Mouse (Mus musculus): Measurements from ENCODE around the gene Ubash3a. TPM values are rescaled to one million over a fixed set of nuclear protein-coding genes. Genes with fewer than 3 reads are reported as not detected.
A peak's percentile ranks its signal among the peaks of the same experiment; 100 is the strongest.

Gene Ubash3a
- polyA plus RNA-seq, 1 experiment from 2014 or later = 0.38 TPM

GRCm38 (mm10) chr17:31224591-31224990, 16.9 kb downstream of the Ubash3a start:
- Histone ChIP-seq H3K4me3 (ENCODE audit: low read depth, low read length) (no peak overlapping the region), H3K9ac (replicated peaks; ENCODE audit: low read depth) (no peak overlapping the region), H3K9me3 (ENCODE audit: low read length) (no peaks in the 10 kb centered on the region), H3K4me1 (ENCODE audit: insufficient read depth, low read depth, low read length) (no peaks in the 10 kb centered on the region; the same call in 1 of the 2 replicates), H3K4me2 (replicated peaks; ENCODE audit: low read depth, low read length) (no peak overlapping the region), H3K27ac (ENCODE audit: low read length) (no peak overlapping the region), H3K36me3 (ENCODE audit: insufficient read depth, low read length) (no peaks in the 10 kb centered on the region), H3K27me3 (replicated peaks; ENCODE audit: insufficient read depth, low read length) (no peaks in the 10 kb centered on the region)
- no peak for DNase-seq (ENCODE audit: low spot score)
- TF ChIP-seq CTCF (IDR thresholded peaks at IDR 0.05) (no peak), EP300 (IDR thresholded peaks at IDR 0.05) (no peak)
- 56% methylated on average over 8 of the region's 8 CpGs for WGBS
- no peak for ATAC-seq

- Histone ChIP-seq H3K4me2 (replicated peaks; ENCODE audit: low read depth, low read length) (no peak overlapping the region), H3K4me3 (ENCODE audit: low read depth, low read length) (no peak overlapping the region), H3K9me3 (ENCODE audit: low read length) (no peaks in the 10 kb centered on the region), H3K36me3 (ENCODE audit: insufficient read depth, low read length) (no peaks in the 10 kb centered on the region), H3K9ac (replicated peaks; ENCODE audit: low read depth) (no peak overlapping the region), H3K27me3 (replicated peaks; ENCODE audit: insufficient read depth, low read length) (no peaks in the 10 kb centered on the region), H3K27ac (ENCODE audit: low read length) (no peak overlapping the region), H3K4me1 (ENCODE audit: insufficient read depth, low read depth, low read length) (no peaks in the 10 kb centered on the region; the same call in 1 of the 2 replicates)
- DNase-seq (ENCODE audit: low spot score) (no peak), ATAC-seq (no peak)
- 64% methylated on average over 3 of the region's 3 CpGs for WGBS
- TF ChIP-seq EP300 (IDR thresholded peaks at IDR 0.05) = no peak
- TF ChIP-seq CTCF (IDR thresholded peaks at IDR 0.05) = no peak
Observed at GRCm38 (mm10) chr17:31226368-31226767, 18.7 kb downstream of the Ubash3a start.

- H3K27me3 ChIP-seq (replicated peaks; ENCODE audit: insufficient read depth, low read length) = no peaks in the 10 kb centered on the region
- no peak overlapping the region for H3K4me3 ChIP-seq (ENCODE audit: low read depth, low read length)
- no peak overlapping the region for H3K9ac ChIP-seq (replicated peaks; ENCODE audit: low read depth)
- H3K27ac ChIP-seq (ENCODE audit: low read length) = no peak overlapping the region
- DNase-seq (ENCODE audit: low spot score) (no peak), ATAC-seq (no peak)
- no peaks in the 10 kb centered on the region; the same call in 1 of the 2 replicates for H3K4me1 ChIP-seq (ENCODE audit: insufficient read depth, low read depth, low read length)
- no peak for TF ChIP-seq EP300 (IDR thresholded peaks at IDR 0.05)
- no peak for TF ChIP-seq CTCF (IDR thresholded peaks at IDR 0.05)
- no peaks in the 10 kb centered on the region for H3K9me3 ChIP-seq (ENCODE audit: low read length)
- 69% methylated on average over 7 of the region's 7 CpGs for WGBS
- H3K36me3 ChIP-seq (ENCODE audit: insufficient read depth, low read length) = no peaks in the 10 kb centered on the region
- no peak overlapping the region for H3K4me2 ChIP-seq (replicated peaks; ENCODE audit: low read depth, low read length)
Observed at GRCm38 (mm10) chr17:31226931-31227330, 19.3 kb downstream of the Ubash3a start.

- no peak for ATAC-seq
- Histone ChIP-seq H3K4me2 (replicated peaks; ENCODE audit: low read depth, low read length) (no peak overlapping the region), H3K4me1 (ENCODE audit: insufficient read depth, low read depth, low read length) (no peaks in the 10 kb centered on the region), H3K27ac (ENCODE audit: low read length) (no peak overlapping the region), H3K36me3 (ENCODE audit: insufficient read depth, low read length) (no peaks in the 10 kb centered on the region), H3K4me3 (ENCODE audit: low read depth, low read length) (no peak overlapping the region), H3K9ac (replicated peaks; ENCODE audit: low read depth) (no peak overlapping the region), H3K9me3 (ENCODE audit: low read length) (no peaks in the 10 kb centered on the region), H3K27me3 (replicated peaks; ENCODE audit: insufficient read depth, low read length) (no peaks in the 10 kb centered on the region)
- no peak for TF ChIP-seq CTCF (IDR thresholded peaks at IDR 0.05)
- no peak for TF ChIP-seq EP300 (IDR thresholded peaks at IDR 0.05)
- 37% methylated on average over 6 of the region's 6 CpGs for WGBS
- DNase-seq (ENCODE audit: low spot score) = no peak
Observed at GRCm38 (mm10) chr17:31231780-31232179, 24.1 kb downstream of the Ubash3a start.

GRCm38 (mm10) chr17:31232251-31233010, 24.8 kb downstream of the Ubash3a start:
- ATAC-seq (no peak), DNase-seq (ENCODE audit: low spot score) (no peak)
- H3K27me3 ChIP-seq (replicated peaks; ENCODE audit: insufficient read depth, low read length) = no peaks in the 10 kb centered on the region
- H3K4me3 ChIP-seq (ENCODE audit: low read depth, low read length) = no peak overlapping the region
- no peak overlapping the region for H3K27ac ChIP-seq (ENCODE audit: low read length)
- no peaks in the 10 kb centered on the region for H3K9me3 ChIP-seq (ENCODE audit: low read length)
- H3K9ac ChIP-seq (replicated peaks; ENCODE audit: low read depth) = no peak overlapping the region
- no peaks in the 10 kb centered on the region for H3K4me1 ChIP-seq (ENCODE audit: insufficient read depth, low read depth, low read length)
- no peaks in the 10 kb centered on the region for H3K36me3 ChIP-seq (ENCODE audit: insufficient read depth, low read length)
- TF ChIP-seq EP300 (IDR thresholded peaks at IDR 0.05) = no peak
- no peak for TF ChIP-seq CTCF (IDR thresholded peaks at IDR 0.05)
- H3K4me2 ChIP-seq (replicated peaks; ENCODE audit: low read depth, low read length) = no peak overlapping the region
- WGBS = 49% methylated on average over 8 of the region's 8 CpGs

- TF ChIP-seq CTCF (IDR thresholded peaks at IDR 0.05) (peak; percentile 37), EP300 (IDR thresholded peaks at IDR 0.05) (no peak)
- WGBS = 95% methylated on average over 1 of the region's 1 CpGs
- no peaks in the 10 kb centered on the region for H3K4me1 ChIP-seq (ENCODE audit: insufficient read depth, low read depth, low read length)
- H3K4me2 ChIP-seq (replicated peaks; ENCODE audit: low read depth, low read length) = no peak overlapping the region
- ATAC-seq = no peak
- H3K27ac ChIP-seq (ENCODE audit: low read length) = no peak overlapping the region
- no peak for DNase-seq (ENCODE audit: low spot score)
- no peak overlapping the region for H3K4me3 ChIP-seq (ENCODE audit: low read depth, low read length)
- H3K9me3 ChIP-seq (ENCODE audit: low read length) = no peaks in the 10 kb centered on the region
- no peak overlapping the region for H3K9ac ChIP-seq (replicated peaks; ENCODE audit: low read depth)
- no peaks in the 10 kb centered on the region for H3K27me3 ChIP-seq (replicated peaks; ENCODE audit: insufficient read depth, low read length)
- H3K36me3 ChIP-seq (ENCODE audit: insufficient read depth, low read length) = no peaks in the 10 kb centered on the region
Observed at GRCm38 (mm10) chr17:31235915-31236314, 28.2 kb downstream of the Ubash3a start.
